Mouse (Mus musculus) induced T-regulatory cell, adult 2 months (primary cell): Measurements from ENCODE around the gene Fgf8.

Experiments
- DNase-seq: peaks from one replicate; pipeline ENCODE4 v3.0.0-alpha.2; 2012; ENCODE audit warnings: low read depth

Fgf8 gene

DNA sequence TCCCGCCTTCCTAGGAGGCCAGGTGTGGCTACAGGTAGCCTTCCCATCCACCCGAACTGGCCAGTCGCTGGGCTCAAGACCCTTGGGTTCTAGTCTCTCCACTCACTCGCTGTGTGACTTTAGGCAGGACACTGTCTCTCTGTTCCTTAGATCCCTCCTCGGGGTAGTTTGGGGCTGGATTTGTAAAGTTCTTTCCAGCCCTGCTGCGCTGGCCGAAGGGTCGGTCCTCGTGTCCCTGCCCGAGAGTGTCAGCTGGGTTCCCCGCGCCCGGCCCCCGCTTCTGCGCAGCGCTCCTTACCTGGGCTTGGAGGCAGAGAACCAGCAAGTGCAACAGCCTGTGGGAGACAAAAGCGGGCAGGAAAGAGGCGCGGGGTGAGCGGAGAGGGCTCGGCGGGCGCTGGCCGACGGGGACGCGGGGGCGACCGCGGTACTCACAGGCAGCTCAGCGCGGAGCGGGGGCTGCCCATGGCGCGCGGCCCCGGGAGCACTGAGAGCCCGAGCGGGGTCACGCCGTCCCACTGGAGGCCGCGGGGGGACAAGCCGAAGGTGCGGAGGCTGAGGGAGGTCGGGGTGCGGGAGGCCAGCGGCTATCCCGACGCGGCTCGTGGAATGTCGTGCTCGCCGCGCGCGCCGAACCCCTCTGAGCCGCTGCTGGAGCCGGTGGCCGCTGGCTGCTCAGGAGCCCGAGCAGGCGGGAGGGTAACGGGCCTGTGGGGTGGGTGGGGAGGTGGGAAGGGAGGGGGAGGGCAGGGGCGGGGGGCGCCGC, at the start of gene Fgf8:
Gene Fgf8, minus strand, starts transcription at position 698 of the 766 bp plus-strand sequence.
- DNase-seq: peak; percentile 39

DNA sequence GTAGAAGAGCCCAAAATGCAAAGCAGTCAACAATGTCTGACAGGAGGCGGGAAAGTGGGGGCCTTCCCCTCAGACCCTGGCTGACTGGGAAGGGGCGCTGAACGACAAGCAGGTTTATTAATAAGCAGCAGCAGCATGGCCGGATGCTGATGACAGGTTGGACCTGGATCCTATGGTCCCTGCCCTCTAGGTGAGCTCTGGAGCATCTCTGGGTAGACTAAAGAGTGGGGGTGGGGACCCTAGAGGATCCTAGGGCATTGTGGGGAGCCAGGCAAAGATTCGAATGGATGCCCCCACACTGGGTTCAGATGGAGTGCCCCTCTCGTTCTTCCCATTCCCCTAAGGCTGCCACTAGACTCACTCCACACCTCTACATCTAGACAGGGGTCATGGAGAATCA, 49.7 kb upstream of the Fgf8 start:
- DNase-seq: no peak

DNA sequence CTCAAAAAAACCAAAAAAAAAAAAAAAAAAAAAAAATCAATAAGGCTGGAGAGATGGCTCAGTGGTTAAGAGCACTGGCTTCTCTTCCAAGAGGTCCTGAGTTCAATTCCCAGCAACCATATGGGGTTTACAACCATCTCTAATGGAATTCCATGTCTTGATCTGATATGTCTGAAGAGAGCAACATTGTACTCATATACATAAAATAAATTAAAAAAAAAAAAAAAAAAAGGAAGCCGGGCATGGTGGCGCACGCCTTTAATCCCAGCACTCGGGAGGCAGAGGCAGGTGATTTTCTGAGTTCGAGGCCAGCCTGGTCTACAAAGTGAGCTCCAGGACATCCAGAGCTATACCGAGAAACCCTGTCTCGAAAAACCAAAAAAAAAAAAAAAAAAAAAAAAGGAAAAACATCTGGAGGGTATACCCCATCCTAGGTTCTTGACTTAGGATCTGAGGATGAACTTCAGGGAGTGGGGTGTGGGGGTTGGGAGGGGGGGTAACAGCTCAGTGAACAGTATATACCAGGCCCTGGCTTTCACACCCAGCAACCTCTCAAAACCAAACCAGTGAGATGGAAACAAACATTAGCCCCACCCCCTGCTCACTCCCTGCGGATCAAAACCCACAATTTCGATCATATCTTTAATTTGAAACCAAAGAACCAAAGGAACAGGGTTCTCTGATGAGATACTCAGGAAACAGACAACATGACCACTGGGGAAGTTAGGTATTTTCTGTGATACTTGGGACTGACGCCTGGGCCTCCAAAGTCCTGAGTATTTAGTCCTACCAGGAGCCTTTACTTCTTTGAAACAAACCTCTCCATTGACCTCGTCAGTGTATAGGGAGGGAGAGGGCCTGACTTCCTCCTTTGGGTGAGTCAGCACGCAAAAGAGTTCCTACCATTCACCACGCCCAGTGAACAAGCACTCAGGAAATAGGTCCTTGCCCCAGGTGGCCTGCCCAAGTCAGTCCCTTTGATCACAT, 47.5 kb upstream of the Fgf8 start:
- peak; percentile 77 for DNase-seq

DNA sequence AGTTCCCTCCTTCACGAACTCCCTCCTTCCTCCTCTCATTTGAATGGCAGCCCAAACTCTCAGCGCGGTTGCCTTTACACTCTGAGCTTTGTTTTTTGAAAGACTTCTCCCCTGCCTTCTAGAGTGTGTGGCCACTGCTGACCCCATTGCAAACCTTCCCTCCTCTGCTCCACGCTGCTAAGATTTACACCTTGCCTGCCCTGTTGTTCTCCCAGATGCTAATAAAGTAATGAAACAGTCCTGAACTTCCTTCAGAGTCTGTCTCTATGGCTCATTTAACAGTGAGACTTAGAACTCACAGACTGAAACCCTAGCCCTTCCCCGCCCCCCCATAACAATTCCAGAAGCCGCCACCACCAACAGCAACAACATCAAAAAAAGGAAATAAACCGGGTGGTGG, 46.6 kb upstream of the Fgf8 start:
- no peak for DNase-seq

DNA sequence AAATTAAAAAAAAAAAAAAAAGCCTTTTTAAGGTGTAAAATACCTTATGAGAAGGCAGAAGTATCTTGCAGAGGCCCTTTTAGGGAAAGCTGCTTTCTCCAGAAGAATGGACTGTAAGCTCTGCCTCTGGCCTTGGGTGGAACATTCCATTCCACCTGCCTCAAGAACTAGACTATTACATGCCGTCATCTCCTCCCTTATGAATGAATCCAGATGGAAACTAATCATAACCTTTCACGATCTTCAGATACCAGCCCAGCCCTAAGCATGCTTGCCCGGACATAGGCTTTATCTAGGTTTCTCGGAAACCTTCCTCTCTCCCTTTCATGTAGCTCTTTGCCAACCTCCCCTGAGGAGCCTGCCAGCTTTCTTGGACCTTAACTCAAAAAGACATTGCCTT, 45.6 kb upstream of the Fgf8 start:
- no peak for DNase-seq

DNA sequence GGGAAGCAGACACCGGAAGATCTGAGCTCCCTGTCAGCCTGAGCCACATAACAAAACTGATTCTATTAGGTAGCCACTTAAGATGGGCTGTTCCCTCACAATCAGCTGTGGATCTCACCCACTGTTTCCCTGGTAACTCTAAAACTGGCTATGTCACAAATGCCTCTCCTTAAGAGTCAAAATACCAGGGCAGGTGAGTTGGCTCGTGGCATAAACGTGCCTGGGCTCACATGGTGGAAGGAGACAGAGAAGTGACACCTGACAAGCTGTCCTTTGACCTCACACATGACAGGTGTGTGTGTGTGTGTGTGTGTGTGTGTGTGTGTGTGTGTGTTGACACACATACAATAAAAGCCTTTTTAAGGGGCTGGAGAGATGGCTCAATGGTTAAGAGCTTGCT, 44.7 kb upstream of the Fgf8 start:
- DNase-seq: no peak

DNA sequence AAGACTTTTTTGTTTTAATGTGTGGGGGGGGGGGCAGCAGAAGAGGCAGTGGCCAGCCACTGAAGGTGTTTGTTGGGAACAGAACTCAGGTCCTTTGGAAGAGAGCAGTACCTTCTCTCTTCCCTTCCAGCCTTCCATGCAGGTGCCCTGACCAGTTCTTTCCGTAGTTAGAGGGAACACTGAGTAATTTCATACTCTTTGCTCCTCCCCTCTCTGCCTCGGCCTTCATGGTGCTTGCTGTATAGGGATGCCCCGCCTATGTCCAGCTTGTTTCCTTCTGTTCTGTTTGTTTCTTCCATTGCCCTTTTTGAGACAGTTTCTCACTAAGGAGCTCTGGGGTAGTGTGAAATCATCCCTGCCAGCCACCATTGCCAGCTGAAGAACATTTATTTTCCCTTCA, 42.8 kb upstream of the Fgf8 start:
- DNase-seq: no peak

DNA sequence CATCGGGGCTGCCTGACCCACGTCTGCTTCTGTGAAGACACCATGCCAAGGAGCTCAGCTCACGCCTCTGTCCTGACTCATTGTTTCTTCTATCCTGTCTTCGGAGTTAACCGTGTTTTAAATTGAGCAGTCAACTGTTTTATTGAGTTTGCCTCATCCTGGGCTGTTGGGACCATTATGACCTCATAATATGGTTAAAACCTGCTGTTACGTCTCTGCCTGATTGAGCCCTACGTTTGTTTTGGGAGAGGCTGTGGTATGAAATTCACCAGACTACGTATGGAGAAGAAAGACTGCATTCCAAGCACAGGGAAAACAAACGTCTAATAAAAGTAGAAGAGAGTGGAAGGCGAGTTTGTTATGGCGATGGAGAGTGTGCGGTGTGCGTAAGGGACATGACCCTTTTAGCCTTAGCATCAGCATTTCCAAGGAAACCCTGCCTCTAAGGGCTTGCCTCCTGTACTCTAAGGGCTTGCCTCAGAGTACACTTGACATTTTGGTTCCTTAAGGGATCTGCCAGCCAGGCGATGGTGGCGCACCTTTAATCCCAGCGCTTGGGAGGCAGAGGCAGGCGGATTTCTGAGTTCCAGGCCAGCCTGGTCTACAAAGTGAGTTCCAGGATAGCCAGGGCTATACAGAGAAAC, 41.3 kb upstream of the Fgf8 start:
- DNase-seq: no peak

DNA sequence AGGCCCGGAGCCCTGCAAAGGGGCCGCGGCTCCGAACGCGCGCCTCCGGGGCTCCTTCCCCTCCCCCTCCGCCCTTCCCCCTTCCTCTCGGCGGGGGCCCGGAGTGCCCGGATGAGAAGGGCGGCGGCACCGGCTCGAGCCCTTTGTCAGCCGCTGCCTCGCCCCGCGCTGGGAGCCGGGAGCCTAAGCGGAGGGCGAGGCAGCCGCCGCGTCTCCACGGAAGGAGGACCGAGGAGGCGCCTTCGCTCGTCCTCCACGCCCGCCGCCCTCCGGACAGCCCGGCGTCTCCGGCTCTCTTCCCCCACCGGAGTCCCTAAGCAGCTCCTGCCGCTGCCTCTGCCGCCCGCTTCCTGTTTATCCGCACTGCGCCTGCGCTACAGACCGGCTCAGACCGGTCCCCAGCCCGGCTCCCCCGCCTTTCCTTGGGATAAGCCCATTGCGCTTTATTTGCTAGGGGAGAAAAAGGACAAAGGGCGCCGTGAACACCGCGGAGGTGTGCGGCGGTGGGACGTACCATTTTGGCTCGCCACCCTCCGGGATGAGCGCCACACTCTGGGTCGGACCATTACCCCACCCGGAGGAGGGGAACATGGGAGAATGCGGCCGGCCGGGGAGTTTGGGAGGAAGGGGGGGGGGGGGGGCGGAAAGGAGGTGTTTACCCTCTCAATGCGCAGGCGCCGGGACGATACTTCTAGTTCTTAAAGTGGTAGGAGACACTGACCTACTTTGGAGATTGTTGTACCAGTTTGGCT, 40.6 kb upstream of the Fgf8 start, which contains the start of gene Mgea5:
Gene Mgea5, minus strand, starts transcription at position 657 of the 752 bp plus-strand sequence.
- peak; percentile 99 for DNase-seq

DNA sequence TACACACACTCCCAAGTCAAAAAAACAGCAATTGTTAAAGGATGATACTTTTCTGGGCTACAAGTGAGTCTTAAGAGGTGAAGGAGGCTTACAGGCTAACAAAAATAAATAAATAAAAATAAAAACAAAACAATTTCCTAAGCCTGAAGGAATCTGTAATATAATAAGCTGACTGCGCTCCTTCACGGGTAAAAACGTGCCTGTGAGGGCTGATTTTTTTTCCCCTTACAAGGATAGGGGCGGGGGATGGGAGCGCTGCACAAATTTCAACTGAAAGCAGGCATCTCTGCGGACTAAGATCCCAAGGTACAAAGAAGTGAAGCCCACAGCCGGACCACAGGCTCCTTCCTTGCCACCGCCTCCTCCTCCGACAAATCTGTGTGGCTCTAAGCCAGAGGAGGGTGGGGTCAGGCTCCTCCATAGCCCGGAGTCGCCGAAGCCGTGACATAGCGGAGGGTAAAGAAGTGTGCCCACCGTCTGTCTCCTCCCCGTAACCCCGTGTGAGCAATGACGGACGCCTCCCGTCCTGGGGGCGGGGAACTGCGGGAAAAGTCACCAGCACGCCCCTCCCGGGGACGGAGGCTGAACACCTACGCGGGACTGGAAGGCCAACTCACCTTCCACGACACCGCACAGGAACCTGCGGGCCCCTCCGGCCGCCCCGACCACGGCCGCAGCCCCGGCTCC, 39.7 kb upstream of the Fgf8 start:
- peak; percentile 80 for DNase-seq

DNA sequence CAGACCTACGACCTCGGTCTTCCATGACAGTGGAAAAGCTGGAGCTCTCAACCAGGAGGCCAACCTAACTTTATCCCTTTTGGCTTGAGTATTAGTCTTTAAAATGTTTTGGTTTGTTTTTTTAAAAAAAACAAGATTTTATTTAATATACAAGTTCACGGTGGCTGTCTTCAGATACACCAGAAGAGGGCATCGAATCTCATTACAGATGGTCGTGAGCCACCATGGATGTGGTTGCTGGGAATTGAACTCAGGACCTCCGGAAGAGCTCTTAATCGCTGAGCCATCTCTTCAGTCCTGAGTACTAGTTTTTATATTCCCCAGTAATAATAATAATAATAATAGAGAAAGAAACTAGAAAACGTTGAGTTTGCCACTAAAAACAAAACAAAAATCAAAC, 39.0 kb upstream of the Fgf8 start:
- DNase-seq: no peak

DNA sequence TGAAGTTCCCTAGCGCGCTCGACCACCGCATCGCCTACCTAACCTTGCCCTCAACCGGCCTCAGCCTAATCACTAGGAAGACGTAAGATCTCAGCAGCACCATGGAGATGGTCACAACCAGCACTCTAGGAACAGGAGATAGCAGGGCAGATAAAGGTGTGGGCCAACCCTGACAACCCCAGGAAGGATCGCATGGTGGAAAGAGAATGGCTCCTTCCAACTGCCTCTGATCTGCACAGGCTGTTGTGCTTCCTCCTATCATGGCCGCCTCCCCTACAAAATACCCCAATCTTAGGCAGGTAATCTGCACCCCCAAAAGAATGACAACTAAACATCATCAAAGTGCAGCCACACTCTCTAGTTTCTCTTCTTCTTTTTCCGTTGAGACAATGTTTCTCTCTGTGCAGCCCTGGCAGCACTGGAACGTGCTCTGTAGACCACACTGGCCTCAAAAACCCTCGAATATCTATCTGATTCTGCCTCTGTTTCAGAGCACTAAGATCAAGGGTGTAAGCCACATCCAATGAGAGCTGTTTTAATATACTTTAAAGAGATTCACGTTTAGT, 37.7 kb upstream of the Fgf8 start:
- peak; percentile 44 for DNase-seq

DNA sequence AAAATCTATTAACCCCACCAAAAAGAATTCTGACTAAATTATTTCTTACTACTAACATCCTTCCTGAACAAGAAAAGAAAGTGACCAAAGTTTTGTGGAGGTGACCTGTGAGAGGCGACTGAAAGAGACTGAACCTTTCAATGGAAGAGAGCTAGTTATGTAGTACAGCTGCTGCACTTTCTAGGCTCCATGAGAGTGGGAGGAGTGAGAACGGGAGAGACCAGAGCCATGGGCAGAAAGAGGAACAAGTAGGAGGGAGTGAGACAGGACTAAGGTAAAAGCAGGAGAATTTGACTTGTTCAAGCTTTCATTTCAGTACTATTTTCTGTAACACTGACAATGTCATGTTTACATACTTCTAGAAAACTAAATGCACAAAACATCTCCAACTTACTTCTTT, 32.8 kb upstream of the Fgf8 start:
- no peak for DNase-seq

DNA sequence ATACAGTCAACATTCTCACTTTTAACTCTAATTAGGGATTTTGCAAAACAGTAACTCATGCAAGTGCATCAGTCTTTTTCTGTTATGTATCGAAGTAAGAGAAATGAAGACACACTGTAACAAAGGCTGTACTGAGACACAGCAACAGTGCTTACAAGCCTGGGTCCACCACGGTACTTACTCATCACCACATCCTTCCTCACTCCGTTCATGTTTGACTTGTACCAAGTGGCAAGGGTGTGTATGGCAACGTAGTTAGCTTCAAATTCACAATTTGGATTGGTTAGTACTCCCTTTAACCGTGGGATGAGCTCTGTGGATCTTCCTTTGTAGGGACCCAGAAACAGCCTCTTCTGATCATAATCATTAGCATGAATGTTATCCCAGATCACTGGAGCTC, 28.8 kb upstream of the Fgf8 start:
- no peak for DNase-seq

DNA sequence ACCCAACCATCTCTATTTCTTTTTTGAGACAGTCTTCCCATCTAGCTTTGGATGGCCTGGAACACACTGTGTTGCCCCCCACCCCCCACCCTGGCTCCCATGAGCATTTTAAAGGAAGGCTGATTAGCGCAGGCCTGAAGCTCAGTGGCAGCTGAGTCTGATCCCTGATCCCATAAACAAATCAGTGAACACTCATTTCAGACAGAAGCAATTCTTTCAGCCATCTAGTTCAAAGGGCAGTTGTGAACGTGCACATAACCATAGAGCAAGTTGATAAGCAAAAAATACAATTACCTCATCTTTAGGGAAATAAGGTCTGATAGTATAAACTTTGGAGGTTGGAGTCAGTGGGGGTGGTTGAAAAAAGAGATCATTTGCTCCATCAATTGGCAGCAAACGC, 18.1 kb upstream of the Fgf8 start:
- no peak for DNase-seq

DNA sequence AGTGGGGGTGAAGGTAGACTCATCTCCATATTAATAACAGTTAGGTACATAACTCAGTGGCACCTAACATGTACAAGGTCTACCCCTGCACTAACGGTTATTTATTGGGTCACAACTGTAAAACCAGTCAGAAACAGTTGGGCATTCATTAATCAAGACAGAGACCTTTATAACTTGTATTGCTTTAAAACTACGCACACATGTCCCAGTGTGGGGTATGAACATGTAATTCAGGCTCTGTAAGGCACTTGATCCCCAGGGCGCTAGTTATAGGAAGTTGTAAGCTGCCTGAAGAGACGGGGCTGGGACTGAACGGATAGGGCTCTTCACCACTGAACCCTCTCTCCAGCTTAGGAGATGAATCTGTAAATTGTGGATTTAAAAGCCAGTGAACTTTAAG, 16.0 kb upstream of the Fgf8 start:
- no peak for DNase-seq

DNA sequence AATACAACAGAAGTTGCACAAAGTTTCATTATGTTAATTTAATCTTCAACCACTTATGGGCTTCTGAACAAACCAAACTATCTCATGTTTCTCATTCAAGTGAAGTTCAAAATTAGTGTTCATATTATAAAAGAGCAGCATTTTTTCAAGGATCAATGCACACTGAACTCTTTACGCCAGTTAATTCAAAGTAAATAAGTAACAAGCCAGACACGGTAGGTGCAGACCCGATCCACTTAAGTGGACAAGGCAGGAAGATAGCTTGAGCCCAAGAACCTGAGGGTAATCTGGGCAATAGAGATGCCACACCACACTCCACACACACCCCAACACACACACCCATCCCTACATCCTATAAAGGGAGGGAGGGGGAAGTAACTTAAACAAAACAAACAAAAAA, 10.8 kb upstream of the Fgf8 start:
- DNase-seq: no peak

DNA sequence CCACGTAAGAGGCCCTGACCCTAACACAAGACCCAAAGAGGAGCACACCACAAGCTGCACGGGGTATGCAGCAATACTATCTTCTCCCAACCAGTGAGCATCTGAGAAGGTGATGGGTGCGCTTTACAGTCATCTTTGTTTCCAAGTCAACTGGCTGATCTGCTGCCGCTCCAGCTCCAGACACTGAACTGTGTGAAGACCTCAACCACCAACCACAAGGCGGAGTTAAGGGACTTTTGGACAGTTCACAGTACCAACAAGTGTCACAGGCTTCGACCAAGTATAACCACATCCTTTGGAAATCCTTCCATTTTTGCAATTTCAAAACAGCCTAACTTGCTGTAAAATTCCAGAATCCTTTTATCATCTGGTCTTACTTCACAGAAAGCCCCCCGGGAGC, 9.2 kb upstream of the Fgf8 start:
- peak; percentile 76 for DNase-seq

DNA sequence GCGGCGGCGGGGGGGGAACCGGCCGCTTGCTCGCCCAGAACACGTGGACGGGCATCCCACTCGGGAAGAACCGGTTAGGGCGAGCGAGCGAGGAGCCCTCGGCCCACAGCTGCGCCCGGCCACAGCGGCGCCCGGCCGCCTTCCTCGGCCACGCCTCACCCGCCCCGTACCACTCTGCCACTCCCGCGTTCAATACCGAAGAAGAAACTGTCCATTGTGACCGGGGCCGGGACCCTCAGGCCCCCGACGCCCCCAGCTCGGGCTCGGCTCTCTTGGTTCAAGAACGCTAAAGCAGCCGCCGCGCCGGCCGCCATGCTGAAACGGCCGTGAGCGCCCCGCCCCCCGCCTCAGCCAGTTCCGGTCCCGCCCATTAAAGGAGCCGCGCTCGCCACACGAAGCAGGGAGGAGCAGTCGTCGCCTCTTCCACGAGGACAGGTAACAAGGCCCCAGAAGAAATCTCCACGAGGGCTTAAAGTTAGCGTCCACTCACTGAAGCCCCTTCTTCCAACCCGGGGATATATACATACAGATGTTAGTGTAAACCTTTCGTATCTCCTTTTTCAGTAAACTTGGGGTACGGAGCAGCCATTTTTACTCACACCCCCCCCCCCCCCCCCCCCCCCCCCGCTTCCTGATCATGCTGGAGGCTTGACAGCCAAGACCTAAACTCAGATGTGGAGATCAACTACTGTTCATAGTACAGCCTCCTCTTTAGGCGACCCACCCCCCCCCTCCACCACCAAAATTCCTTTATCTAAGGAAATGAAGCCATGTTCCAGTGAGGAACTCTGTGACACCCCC, 6.7 kb upstream of the Fgf8 start, which contains the start of gene Npm3:
Gene Npm3, minus strand, starts transcription at position 349 of the 801 bp plus-strand sequence.
- DNase-seq: peak; percentile 95

DNA sequence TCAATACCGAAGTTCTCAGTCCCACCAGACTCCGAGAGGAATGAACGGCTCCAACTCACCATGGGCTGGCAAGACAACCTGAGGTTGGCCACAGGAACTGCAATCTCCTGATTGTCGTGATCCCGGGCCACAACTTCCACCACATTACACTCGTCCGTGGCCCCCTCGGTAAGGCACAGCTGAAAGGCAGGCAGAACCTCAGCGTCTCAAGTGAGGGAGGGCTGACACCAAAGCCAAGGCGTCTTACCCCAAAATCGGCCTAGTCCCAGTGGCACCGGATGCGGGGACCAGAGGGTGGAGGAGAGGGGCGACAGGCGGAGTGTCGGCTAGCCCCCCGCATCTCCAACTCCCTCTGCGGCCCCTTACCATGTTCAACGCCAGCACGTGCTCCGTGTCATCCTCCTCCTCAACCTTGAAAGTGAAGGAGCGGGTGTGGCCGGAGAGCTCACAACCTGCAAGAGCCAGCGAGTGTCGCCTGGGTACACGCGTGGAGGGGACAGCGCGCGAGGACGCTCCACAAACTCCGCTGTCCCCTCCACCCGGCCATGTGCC, 6.1 kb upstream of the Fgf8 start:
- peak; percentile 68 for DNase-seq
